Mouse (Mus musculus): ENCODE data around the gene Slc44a3. TPM values are rescaled to one million over a fixed set of nuclear protein-coding genes. Genes with fewer than 3 reads are reported as not detected.

The Slc44a3 gene
- polyA plus RNA-seq, 1 experiment from 2014 or later = 16.9 TPM

GRCm38 (mm10) chr3:121576367-121576766 lies 44.2 kb upstream of the Slc44a3 start:
- Histone ChIP-seq H3K4me2 (ENCODE audit: low read length) (no peak overlapping the region), H3K27ac (no peak overlapping the region), H3K9me3 (replicated peaks; ENCODE audit: low read length) (no peaks in the 10 kb centered on the region), H3K4me1 (replicated peaks; ENCODE audit: insufficient read depth, low read length) (peaks cover 7% of the 10 kb centered on the region; the same call in 1 of the 2 replicates), H3K9ac (ENCODE audit: low read depth, low read length) (no peak overlapping the region), H3K36me3 (ENCODE audit: insufficient read depth, low read length) (no peaks in the 10 kb centered on the region), H3K4me3 (replicated peaks; ENCODE audit: low read depth, low read length) (no peak overlapping the region), H3K27me3 (ENCODE audit: insufficient read depth, low read length) (no peaks in the 10 kb centered on the region)
- DNase-seq (ENCODE audit: low spot score) (no peak), ATAC-seq (replicated peaks; ENCODE audit: low FRiP score, low read depth) (0 out of 2 replicates have a peak, but pooled peaks have one; percentile 16)
- no peak for TF ChIP-seq CTCF (IDR thresholded peaks at IDR 0.05; ENCODE audit: low read depth)
- WGBS = 78% methylated on average over 6 of the region's 6 CpGs

GRCm38 (mm10) chr3:121574386-121574785 lies 42.2 kb upstream of the Slc44a3 start:
- Histone ChIP-seq H3K9ac (ENCODE audit: low read depth, low read length) (no peak overlapping the region), H3K9me3 (replicated peaks; ENCODE audit: low read length) (no peaks in the 10 kb centered on the region), H3K36me3 (ENCODE audit: insufficient read depth, low read length) (no peaks in the 10 kb centered on the region), H3K4me1 (replicated peaks; ENCODE audit: insufficient read depth, low read length) (peaks cover 7% of the 10 kb centered on the region; the same call in 1 of the 2 replicates), H3K27ac (no peak overlapping the region), H3K4me2 (ENCODE audit: low read length) (no peak overlapping the region), H3K4me3 (replicated peaks; ENCODE audit: low read depth, low read length) (no peak overlapping the region), H3K27me3 (ENCODE audit: insufficient read depth, low read length) (no peaks in the 10 kb centered on the region)
- 68% methylated on average over 4 of the region's 4 CpGs for WGBS
- no peak for TF ChIP-seq CTCF (IDR thresholded peaks at IDR 0.05; ENCODE audit: low read depth)
- no peak for ATAC-seq (replicated peaks; ENCODE audit: low FRiP score, low read depth)
- DNase-seq (ENCODE audit: low spot score) = no peak

DNA sequence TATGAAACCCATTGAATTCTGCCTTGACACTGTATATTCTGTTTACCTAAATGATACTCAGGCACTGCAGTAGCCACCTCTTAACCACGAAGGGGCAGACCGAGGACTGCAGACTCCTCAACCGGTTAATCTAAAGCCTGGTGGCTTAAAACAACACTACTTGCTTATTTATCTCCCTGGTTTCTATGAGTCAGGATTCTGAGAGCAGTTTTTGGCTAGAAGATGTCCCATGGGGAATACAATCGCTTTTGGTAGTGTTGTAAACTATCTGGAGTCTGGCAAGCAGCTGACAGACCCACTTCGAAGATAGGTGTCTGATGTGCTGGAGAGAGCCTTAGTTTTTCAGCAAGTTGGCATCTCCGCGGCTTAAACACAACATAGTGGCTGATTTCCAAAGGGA lies 41.7 kb upstream of the Slc44a3 start:
- Histone ChIP-seq H3K27me3 (ENCODE audit: insufficient read depth, low read length) (no peaks in the 10 kb centered on the region), H3K4me1 (replicated peaks; ENCODE audit: insufficient read depth, low read length) (peaks cover 7% of the 10 kb centered on the region; the same call in 1 of the 2 replicates), H3K27ac (no peak overlapping the region), H3K4me2 (ENCODE audit: low read length) (no peak overlapping the region), H3K9me3 (replicated peaks; ENCODE audit: low read length) (no peaks in the 10 kb centered on the region), H3K36me3 (ENCODE audit: insufficient read depth, low read length) (no peaks in the 10 kb centered on the region), H3K9ac (ENCODE audit: low read depth, low read length) (no peak overlapping the region), H3K4me3 (replicated peaks; ENCODE audit: low read depth, low read length) (no peak overlapping the region)
- WGBS = 57% methylated on average over 7 of the region's 7 CpGs
- TF ChIP-seq CTCF (IDR thresholded peaks at IDR 0.05; ENCODE audit: low read depth) = peak; percentile 43
- no peak for ATAC-seq (replicated peaks; ENCODE audit: low FRiP score, low read depth)
- DNase-seq (ENCODE audit: low spot score) = peak; percentile 46

DNA sequence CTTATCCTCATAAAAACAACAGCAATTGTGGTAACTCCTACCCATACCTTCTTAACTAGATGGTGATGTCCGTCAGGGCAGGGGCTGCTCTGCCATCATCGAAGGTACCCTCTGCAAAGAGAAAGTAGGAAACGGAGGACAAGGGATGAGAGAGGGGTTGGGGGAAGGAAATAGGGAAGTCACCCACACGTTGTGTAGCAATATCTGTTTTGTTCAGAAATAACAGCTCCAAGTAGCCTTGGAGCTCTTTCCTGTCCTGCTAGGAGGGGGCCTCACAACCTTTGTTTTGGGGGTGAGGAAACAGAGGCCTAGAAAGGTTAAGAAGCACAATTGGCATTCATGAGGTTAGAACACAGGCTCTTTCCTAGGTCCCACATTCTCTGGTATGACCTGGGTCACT lies 39.3 kb upstream of the Slc44a3 start:
- Histone ChIP-seq H3K36me3 (ENCODE audit: insufficient read depth, low read length) (no peaks in the 10 kb centered on the region), H3K9me3 (replicated peaks; ENCODE audit: low read length) (no peaks in the 10 kb centered on the region), H3K9ac (ENCODE audit: low read depth, low read length) (no peak overlapping the region), H3K27ac (no peak overlapping the region), H3K4me1 (replicated peaks; ENCODE audit: insufficient read depth, low read length) (no peaks in the 10 kb centered on the region), H3K4me3 (replicated peaks; ENCODE audit: low read depth, low read length) (no peak overlapping the region), H3K27me3 (ENCODE audit: insufficient read depth, low read length) (no peaks in the 10 kb centered on the region), H3K4me2 (ENCODE audit: low read length) (no peak overlapping the region)
- DNase-seq (ENCODE audit: low spot score) (no peak), ATAC-seq (replicated peaks; ENCODE audit: low FRiP score, low read depth) (no peak)
- 85% methylated on average over 4 of the region's 4 CpGs for whole genome bisulfite sequencing
- no peak for TF ChIP-seq CTCF (IDR thresholded peaks at IDR 0.05; ENCODE audit: low read depth)

- no peak overlapping the region for H3K4me2 ChIP-seq (ENCODE audit: low read length)
- H3K27me3 ChIP-seq (ENCODE audit: insufficient read depth, low read length) = no peaks in the 10 kb centered on the region
- H3K9me3 ChIP-seq (replicated peaks; ENCODE audit: low read length) = no peaks in the 10 kb centered on the region
- no peak for DNase-seq (ENCODE audit: low spot score)
- no peak overlapping the region for H3K4me3 ChIP-seq (replicated peaks; ENCODE audit: low read depth, low read length)
- H3K36me3 ChIP-seq (ENCODE audit: insufficient read depth, low read length) = no peaks in the 10 kb centered on the region
- WGBS = 73% methylated on average over 11 of the region's 11 CpGs
- ATAC-seq (replicated peaks; ENCODE audit: low FRiP score, low read depth) = no peak
- no peak overlapping the region for H3K9ac ChIP-seq (ENCODE audit: low read depth, low read length)
- no peak for TF ChIP-seq CTCF (IDR thresholded peaks at IDR 0.05; ENCODE audit: low read depth)
- H3K4me1 ChIP-seq (replicated peaks; ENCODE audit: insufficient read depth, low read length) = no peaks in the 10 kb centered on the region
- no peak overlapping the region for H3K27ac ChIP-seq
Measured at GRCm38 (mm10) chr3:121570623-121571022, 38.4 kb upstream of the Slc44a3 start.

GRCm38 (mm10) chr3:121569767-121570166 lies 37.6 kb upstream of the Slc44a3 start:
- no peak overlapping the region for H3K27ac ChIP-seq

GRCm38 (mm10) chr3:121569004-121569403 lies 36.8 kb upstream of the Slc44a3 start:
- Histone ChIP-seq H3K36me3 (ENCODE audit: insufficient read depth, low read length) (no peaks in the 10 kb centered on the region), H3K4me2 (ENCODE audit: low read length) (no peak overlapping the region), H3K9me3 (replicated peaks; ENCODE audit: low read length) (no peaks in the 10 kb centered on the region), H3K9ac (ENCODE audit: low read depth, low read length) (no peak overlapping the region), H3K4me1 (replicated peaks; ENCODE audit: insufficient read depth, low read length) (no peaks in the 10 kb centered on the region), H3K27me3 (ENCODE audit: insufficient read depth, low read length) (no peaks in the 10 kb centered on the region), H3K4me3 (replicated peaks; ENCODE audit: low read depth, low read length) (no peak overlapping the region), H3K27ac (no peak overlapping the region)
- WGBS = 89% methylated on average over 9 of the region's 9 CpGs
- ATAC-seq (replicated peaks; ENCODE audit: low FRiP score, low read depth) (no peak), DNase-seq (ENCODE audit: low spot score) (no peak)
- TF ChIP-seq CTCF (IDR thresholded peaks at IDR 0.05; ENCODE audit: low read depth) = no peak

More at GRCm38 (mm10) chr3:121569767-121570166, 37.6 kb upstream of the Slc44a3 start:
- no peak for DNase-seq (ENCODE audit: low spot score)
- Histone ChIP-seq H3K36me3 (ENCODE audit: insufficient read depth, low read length) (no peaks in the 10 kb centered on the region), H3K9ac (ENCODE audit: low read depth, low read length) (no peak overlapping the region), H3K4me3 (replicated peaks; ENCODE audit: low read depth, low read length) (no peak overlapping the region), H3K4me1 (replicated peaks; ENCODE audit: insufficient read depth, low read length) (no peaks in the 10 kb centered on the region), H3K4me2 (ENCODE audit: low read length) (no peak overlapping the region), H3K27me3 (ENCODE audit: insufficient read depth, low read length) (no peaks in the 10 kb centered on the region), H3K9me3 (replicated peaks; ENCODE audit: low read length) (no peaks in the 10 kb centered on the region)
- 59% methylated on average over 5 of the region's 5 CpGs for WGBS
- TF ChIP-seq CTCF (IDR thresholded peaks at IDR 0.05; ENCODE audit: low read depth) = no peak
- no peak for ATAC-seq (replicated peaks; ENCODE audit: low FRiP score, low read depth)

Measured in kidney, postnatal 0 days (tissue).